Mouse (Mus musculus) midbrain, postnatal 0 days (tissue): ENCODE results near the gene Tlx3. TPM values are rescaled to one million over a fixed set of nuclear protein-coding genes. Genes with fewer than 3 reads are reported as not detected.

Experiments used
- ATAC-seq: fragments of 200-750 bp; cut with Nextera tagmentation; 2 replicates; pipeline ENCODE4 v1.8.0; 2017; ENCODE audit warnings: moderate number of reproducible peaks, mild to moderate bottlenecking, moderate TSS enrichment, moderate library complexity; ENCODE audit not compliant: low FRiP score
- DNase-seq: peaks from one replicate; pipeline ENCODE4 v3.0.0-alpha.2; 2015; ENCODE audit warnings: low spot score
- H3K27ac ChIP-seq: fragments of 300-500 bp; sonication (generic); 2 replicates; pipeline ENCODE4 v1.5.1; 2014; ENCODE audit warnings: low read depth, mild to moderate bottlenecking, low read length, mixed read lengths
- H3K27me3 ChIP-seq: fragments of 300-500 bp; sonication (generic); 2 replicates; pipeline ENCODE4 v1.6.1; 2014; ENCODE audit warnings: low read length, control low read depth, mixed read lengths; ENCODE audit not compliant: insufficient read depth
- H3K36me3 ChIP-seq: fragments of 300-500 bp; sonication (generic); 2 replicates; pipeline ENCODE4 v1.6.1; 2014; ENCODE audit warnings: low read length, control low read depth, mixed read lengths; ENCODE audit not compliant: insufficient read depth
- H3K4me1 ChIP-seq: fragments of 300-500 bp; sonication (generic); 2 replicates; pipeline ENCODE4 v1.6.1; 2014; ENCODE audit warnings: mild to moderate bottlenecking, control low read depth, antibody characterized with exemption, low read length, mixed read lengths; ENCODE audit not compliant: insufficient read depth
- H3K4me2 ChIP-seq: fragments of 300-500 bp; sonication (generic); 2 replicates; pipeline ENCODE4 v1.6.1; 2014; ENCODE audit warnings: low read depth, mild to moderate bottlenecking, low read length, mixed read lengths; ENCODE audit not compliant: poor library complexity, severe bottlenecking
- H3K4me3 ChIP-seq: fragments of 300-500 bp; sonication (generic); 2 replicates; pipeline ENCODE4 v1.5.1; 2014; ENCODE audit warnings: low read depth, mild to moderate bottlenecking, low read length, moderate library complexity
- H3K9ac ChIP-seq: fragments of 300-500 bp; sonication (generic); replicated peaks from 2 replicates; pipeline ENCODE4 v1.6.1; 2014; ENCODE audit warnings: mild to moderate bottlenecking, low read length, moderate library complexity, mixed read lengths; ENCODE audit not compliant: poor library complexity, severe bottlenecking
- H3K9me3 ChIP-seq: fragments of 300-500 bp; sonication (generic); 2 replicates; pipeline ENCODE4 v1.6.1; 2016; ENCODE audit warnings: low read length, control low read depth
- CTCF ChIP-seq: IDR thresholded peaks from 2 replicates; pipeline ENCODE4 v1.5.1; 2016; ENCODE audit warnings: antibody characterized with exemption, mild to moderate bottlenecking
- WGBS: fragments of 180-500 bp; shearing (Covaris S2); extraction: QIAGEN DNeasy Blood & Tissue Kit; methylation state at CpG from one replicate; pipeline ENCODE4 v1.1.7; 2014; 5-methylcytosine and 5-hydroxymethylcytosine counted together
- polyA plus RNA-seq: library from polyadenylated mRNA; unstranded; fragments of >200 nt; fragmentation: Nextera tagmentation; extraction: Ambion mirVana; gene quantifications from 2 replicates; pipeline ENCODE4 v1.2.1, GENCODE M21; 2015
- total RNA-seq: library from RNA; depleted of rRNA; stranded (reverse); fragments of >200 nt; gene quantifications from 2 replicates; pipeline ENCODE4 v1.2.3, GENCODE M21; 2014

Gene Tlx3
- total and polyA plus RNA-seq, 2 experiments from 2014 or later: 0.22 to 7.2 TPM

- H3K36me3 ChIP-seq: peaks cover 12% of the 10 kb centered on the region; the same call in 1 of the 2 replicates
- TF ChIP-seq CTCF: no peak
- no peak for DNase-seq
- H3K27ac ChIP-seq: no peak overlapping the region
- no peaks in the 10 kb centered on the region for H3K27me3 ChIP-seq
- WGBS: 91% methylated on average over 3 of the region's 3 CpGs
- H3K9me3 ChIP-seq: no peaks in the 10 kb centered on the region
- H3K4me1 ChIP-seq: no peaks in the 10 kb centered on the region
- H3K9ac ChIP-seq: no peak overlapping the region
- no peak for ATAC-seq
- H3K4me3 ChIP-seq: no peak overlapping the region
- no peak overlapping the region for H3K4me2 ChIP-seq
Observed at GRCm38 (mm10) chr11:33159741-33160140, 43.6 kb downstream of the Tlx3 start.

GRCm38 (mm10) chr11:33157453-33158196, 45.8 kb downstream of the Tlx3 start:
- Histone ChIP-seq H3K9me3 (no peaks in the 10 kb centered on the region), H3K27me3 (no peaks in the 10 kb centered on the region), H3K4me2 (no peak overlapping the region), H3K9ac (no peak overlapping the region), H3K27ac (no peak overlapping the region), H3K36me3 (peaks cover 22% of the 10 kb centered on the region), H3K4me1 (no peaks in the 10 kb centered on the region), H3K4me3 (no peak overlapping the region)
- 81% methylated on average over 2 of the region's 2 CpGs for WGBS
- no peak for ATAC-seq
- no peak for DNase-seq
- no peak for TF ChIP-seq CTCF

- ATAC-seq (no peak), DNase-seq (no peak)
- Histone ChIP-seq H3K9ac (no peak overlapping the region), H3K27ac (no peak overlapping the region), H3K4me3 (no peak overlapping the region), H3K4me2 (no peak overlapping the region), H3K9me3 (no peaks in the 10 kb centered on the region), H3K27me3 (no peaks in the 10 kb centered on the region), H3K36me3 (peaks cover 23% of the 10 kb centered on the region), H3K4me1 (no peaks in the 10 kb centered on the region)
- 89% methylated on average over 4 of the region's 4 CpGs for WGBS
- no peak for TF ChIP-seq CTCF
Observed at GRCm38 (mm10) chr11:33156436-33157015, 46.9 kb downstream of the Tlx3 start.

- Histone ChIP-seq H3K27ac (no peak overlapping the region), H3K9me3 (no peaks in the 10 kb centered on the region), H3K4me2 (no peak overlapping the region), H3K36me3 (peaks cover 29% of the 10 kb centered on the region), H3K4me1 (no peaks in the 10 kb centered on the region), H3K9ac (no peak overlapping the region), H3K27me3 (no peaks in the 10 kb centered on the region), H3K4me3 (no peak overlapping the region)
- no peak for TF ChIP-seq CTCF
- ATAC-seq: no peak
- 92% methylated on average over 3 of the region's 3 CpGs for WGBS
- no peak for DNase-seq
Observed at GRCm38 (mm10) chr11:33154459-33154858, 48.9 kb downstream of the Tlx3 start.

- H3K4me2 ChIP-seq: no peak overlapping the region
- ATAC-seq: no peak
- H3K4me3 ChIP-seq: no peak overlapping the region
- H3K27ac ChIP-seq: no peak overlapping the region
- no peaks in the 10 kb centered on the region for H3K27me3 ChIP-seq
- WGBS: 96% methylated on average over 1 of the region's 1 CpGs
- no peaks in the 10 kb centered on the region for H3K4me1 ChIP-seq
- no peak for DNase-seq
- no peak for TF ChIP-seq CTCF
- peaks cover 27% of the 10 kb centered on the region for H3K36me3 ChIP-seq
- no peaks in the 10 kb centered on the region for H3K9me3 ChIP-seq
- H3K9ac ChIP-seq: no peak overlapping the region
Observed at GRCm38 (mm10) chr11:33152997-33153396, 50.4 kb downstream of the Tlx3 start.

GRCm38 (mm10) chr11:33151780-33152145, 51.6 kb downstream of the Tlx3 start:
- no peak for ATAC-seq
- no peak overlapping the region for H3K9ac ChIP-seq
- H3K4me2 ChIP-seq: no peak overlapping the region
- no peaks in the 10 kb centered on the region for H3K4me1 ChIP-seq
- no peak overlapping the region for H3K4me3 ChIP-seq
- WGBS: 79% methylated on average over 4 of the region's 4 CpGs
- DNase-seq: no peak
- no peaks in the 10 kb centered on the region for H3K9me3 ChIP-seq
- peaks cover 24% of the 10 kb centered on the region for H3K36me3 ChIP-seq
- H3K27me3 ChIP-seq: no peaks in the 10 kb centered on the region
- no peak overlapping the region for H3K27ac ChIP-seq
- TF ChIP-seq CTCF: no peak
